Mouse (Mus musculus) MEL (cell line): ENCODE results near the gene Slc29a2.

ENCODE experiments used
- BHLHE40 ChIP-seq: IDR thresholded peaks from 2 replicates; pipeline ENCODE4 v1.6.1; 2012; ENCODE audit warnings: low read depth, mild to moderate bottlenecking, inconsistent platforms, low read length, improper control_type of control experiment, borderline replicate concordance
- CTCF ChIP-seq, 3 experiments: IDR thresholded peaks in 2 of 3; conservative IDR thresholded peaks in 1 of 3; 2 replicates each; pipeline ENCODE4 v1.5.1; 2011 to 2012; ENCODE audit warnings: low read length in 3 of 3, low read depth in 2 of 3, mild to moderate bottlenecking in 2 of 3, improper control_type of control experiment in 1 of 3, inconsistent platforms in 1 of 3, mixed read lengths in 1 of 3, moderate library complexity in 1 of 3; ENCODE audit not compliant: control insufficient read depth in 1 of 3, insufficient read depth in 1 of 3, poor library complexity in 1 of 3, severe bottlenecking in 1 of 3
- E2F4 ChIP-seq: IDR thresholded peaks from 2 replicates; pipeline ENCODE4 v1.6.1; 2011; ENCODE audit warnings: low read depth, low read length, improper control_type of control experiment, borderline replicate concordance
- ELF1 ChIP-seq: IDR thresholded peaks from 2 replicates; pipeline ENCODE4 v1.6.1; 2014; ENCODE audit warnings: low read depth, mild to moderate bottlenecking, inconsistent platforms, low read length, improper control_type of control experiment, moderate library complexity
- EP300 ChIP-seq, 2 experiments: IDR thresholded peaks; 2 replicates each; pipeline ENCODE4 v1.6.1; 2011; ENCODE audit warnings: improper control_type of control experiment in 2 of 2, low read length in 2 of 2, low read depth in 1 of 2, mild to moderate bottlenecking in 1 of 2
- MAFK ChIP-seq: IDR thresholded peaks from 2 replicates; pipeline ENCODE4 v1.6.1; 2011; ENCODE audit warnings: low read depth, mild to moderate bottlenecking, low read length, improper control_type of control experiment, borderline replicate concordance
- POLR2A ChIP-seq, 2 experiments: IDR thresholded peaks; 2 replicates each; pipeline ENCODE4 v1.6.1; 2011 to 2012; ENCODE audit warnings: low read length in 2 of 2, mild to moderate bottlenecking in 2 of 2, control low read depth in 1 of 2, improper control_type of control experiment in 1 of 2, low read depth in 1 of 2, moderate library complexity in 1 of 2; ENCODE audit not compliant: control insufficient read depth in 1 of 2, insufficient read depth in 1 of 2, poor library complexity in 1 of 2
- POLR2AphosphoS2 ChIP-seq: IDR thresholded peaks from 2 replicates; pipeline ENCODE4 v1.6.1; 2011; ENCODE audit warnings: low read length, improper control_type of control experiment
- POLR2AphosphoS5 ChIP-seq: IDR thresholded peaks from 2 replicates; pipeline ENCODE4 v1.6.1; 2012; ENCODE audit warnings: low read depth, borderline replicate concordance, mild to moderate bottlenecking, inconsistent platforms, low read length, moderate library complexity, mixed read lengths
- TCF12 ChIP-seq: IDR thresholded peaks from 2 replicates; pipeline ENCODE4 v1.6.1; 2014; ENCODE audit warnings: low read depth, mild to moderate bottlenecking, inconsistent platforms, low read length, improper control_type of control experiment, moderate library complexity
- UBTF ChIP-seq: IDR thresholded peaks from 2 replicates; pipeline ENCODE4 v1.6.1; 2012; ENCODE audit warnings: low read depth, mild to moderate bottlenecking, inconsistent platforms, low read length, improper control_type of control experiment, moderate library complexity, borderline replicate concordance; ENCODE audit not compliant: insufficient read depth
- ZKSCAN1 ChIP-seq: IDR thresholded peaks from 2 replicates; pipeline ENCODE4 v1.6.1; 2012; ENCODE audit warnings: low read depth, mild to moderate bottlenecking, inconsistent platforms, low read length, improper control_type of control experiment, moderate library complexity
- ZNF384 ChIP-seq: IDR thresholded peaks from 2 replicates; pipeline ENCODE4 v1.6.1; 2012; ENCODE audit warnings: low read depth, mild to moderate bottlenecking, inconsistent platforms, low read length, improper control_type of control experiment

DNA sequence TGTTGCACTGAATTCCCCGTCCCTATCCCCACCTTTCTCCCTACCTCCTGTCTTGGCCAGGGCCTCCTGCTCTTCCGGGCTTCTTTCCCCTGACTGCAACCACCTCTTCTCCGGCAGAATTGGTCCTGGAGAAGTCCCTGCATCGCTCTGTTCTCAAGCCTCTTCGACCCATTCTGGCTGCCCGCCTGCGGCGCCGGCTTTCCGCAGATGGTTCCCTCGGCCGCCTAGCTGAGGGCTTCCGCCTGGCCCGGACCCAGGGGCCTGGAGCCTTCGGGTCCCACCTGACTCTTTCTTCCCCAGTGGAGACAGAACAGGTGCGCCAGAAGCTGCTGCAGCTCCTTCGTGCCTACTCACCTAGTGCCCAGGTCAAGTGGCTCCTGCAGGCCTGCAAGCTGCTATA lies 29.2 kb downstream of the Slc29a2 start:
- TF ChIP-seq ELF1, result no peak
- TF ChIP-seq ZNF384, result no peak
- TF ChIP-seq CTCF (IDR thresholded peaks at IDR 0.05 in 2 of 3, conservative IDR thresholded peaks at IDR 0.05 in 1 of 3; ENCODE audit: control insufficient read depth in 1 of 3, insufficient read depth in 1 of 3, low read depth in 2 of 3, low read length in 3 of 3, poor library complexity in 1 of 3, severe bottlenecking in 1 of 3), result no peak
- no peak for TF ChIP-seq POLR2AphosphoS2
- TF ChIP-seq E2F4, result no peak
- no peak for TF ChIP-seq POLR2AphosphoS5
- no peak for TF ChIP-seq BHLHE40
- no peak for TF ChIP-seq ZKSCAN1
- TF ChIP-seq EP300 (IDR thresholded peaks at IDR 0.05; ENCODE audit: low read depth in 1 of 2, low read length in 2 of 2), result no peak
- no peak for TF ChIP-seq POLR2A (IDR thresholded peaks at IDR 0.05; ENCODE audit: control insufficient read depth in 1 of 2, insufficient read depth in 1 of 2, low read depth in 1 of 2, low read length in 2 of 2, poor library complexity in 1 of 2)
- TF ChIP-seq TCF12, result no peak
- no peak for TF ChIP-seq UBTF
- TF ChIP-seq MAFK, result no peak
